Mouse (Mus musculus): ENCODE measurements around the gene E130114P18Rik.

Gene E130114P18Rik

DNA sequence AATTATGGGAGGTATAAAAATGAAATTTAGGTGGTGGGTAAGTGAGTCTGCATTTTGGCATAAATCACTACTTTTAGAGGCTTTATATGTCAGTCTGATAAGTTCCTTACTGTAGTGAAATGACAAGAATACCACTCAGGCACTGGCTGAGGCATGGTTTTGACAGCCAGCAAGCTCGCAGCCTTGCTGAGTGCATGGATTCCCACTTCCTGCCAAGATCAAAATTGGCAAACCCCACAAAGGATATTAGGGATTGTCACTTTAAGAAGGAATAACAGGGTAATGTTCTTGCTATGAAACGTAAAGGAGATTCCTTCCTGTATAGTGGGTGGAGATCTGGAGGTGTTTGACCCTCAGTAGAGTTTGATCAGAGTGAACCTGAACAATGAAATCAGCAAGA is 27.4 kb upstream of the E130114P18Rik start:
- DNase-seq (ENCODE audit: low spot score in 2 of 2) = no peak

DNA sequence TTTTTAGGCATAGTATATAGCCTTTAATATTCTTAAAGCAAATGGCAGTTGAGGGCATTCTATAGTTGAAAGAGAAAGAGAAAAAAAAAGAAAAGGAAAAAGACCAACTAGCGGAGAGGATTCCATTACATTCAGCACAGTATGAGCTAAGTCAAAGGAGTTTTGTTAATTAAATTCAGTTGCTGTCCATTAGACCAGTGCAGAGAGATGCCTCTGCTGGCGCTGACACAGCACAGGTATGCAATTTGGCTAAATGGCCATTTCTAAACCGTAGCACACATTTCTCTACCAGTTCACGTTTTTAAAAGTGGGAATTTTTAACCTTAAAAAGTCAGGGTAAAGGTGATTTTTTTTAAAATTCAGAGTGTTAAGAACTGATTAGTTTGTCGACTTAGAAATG is 26.8 kb upstream of the E130114P18Rik start:
- no peak for DNase-seq (ENCODE audit: low spot score in 2 of 2)

DNA sequence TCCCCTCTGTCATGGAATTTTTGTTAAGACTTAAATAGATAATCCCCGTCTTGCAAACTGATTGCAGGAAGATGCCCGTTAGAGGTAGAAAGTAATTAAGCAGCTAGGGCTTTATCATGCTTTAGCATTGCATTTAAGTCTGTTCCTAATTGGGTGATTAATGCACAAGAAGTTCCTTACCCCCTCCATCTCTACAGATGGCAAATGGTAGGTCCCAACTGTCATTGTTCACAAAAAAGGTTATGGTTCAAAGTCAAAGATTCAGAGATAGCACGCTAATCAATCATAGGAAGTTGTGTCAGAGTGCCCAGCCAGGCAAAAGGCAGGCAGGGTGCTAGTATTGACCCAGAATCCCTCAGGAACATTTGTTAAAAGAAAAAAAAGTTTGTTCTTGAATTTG is 25.9 kb upstream of the E130114P18Rik start:
- DNase-seq (ENCODE audit: low spot score in 2 of 2) = no peak

DNA sequence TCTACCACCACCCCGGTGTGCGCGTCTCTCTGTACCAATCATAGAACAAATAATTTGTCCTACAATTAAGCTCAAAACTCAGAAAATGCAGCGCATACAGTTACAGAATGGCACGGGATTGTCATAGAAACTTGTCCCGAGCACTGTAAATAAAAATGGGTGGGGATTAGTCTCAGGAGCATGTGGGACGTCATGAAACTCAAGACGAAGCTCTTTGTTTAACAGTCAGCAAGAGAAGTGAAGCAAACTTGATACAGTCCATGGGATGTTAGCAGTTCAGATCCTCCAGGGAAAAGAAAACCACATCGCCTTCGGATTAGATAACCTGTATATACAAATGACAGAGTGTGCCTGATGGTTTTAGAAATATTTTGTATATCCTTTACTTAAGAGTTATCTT is 18.6 kb upstream of the E130114P18Rik start:
- no peak for DNase-seq (ENCODE audit: low spot score in 2 of 2)

DNA sequence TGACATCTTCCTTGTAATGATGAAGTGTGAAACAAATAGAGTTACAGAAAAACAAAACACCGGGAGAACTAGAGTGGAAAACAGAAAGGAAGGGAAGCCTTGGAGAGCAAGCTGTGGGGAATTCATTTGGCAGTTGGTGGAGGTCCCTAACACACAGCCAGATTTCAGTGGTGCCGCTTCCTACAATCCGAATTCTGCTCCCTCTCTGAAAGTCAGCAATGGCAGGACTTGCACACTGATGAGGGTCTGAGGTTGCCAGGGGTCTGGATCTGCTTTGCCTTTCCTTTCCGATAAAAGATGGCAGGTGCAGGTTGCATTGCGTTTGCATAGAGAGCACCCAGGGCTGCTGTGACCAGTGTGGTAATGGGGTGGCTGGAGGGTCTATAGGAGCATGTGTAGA is 18.1 kb upstream of the E130114P18Rik start:
- no peak for DNase-seq (ENCODE audit: low spot score in 2 of 2)

DNA sequence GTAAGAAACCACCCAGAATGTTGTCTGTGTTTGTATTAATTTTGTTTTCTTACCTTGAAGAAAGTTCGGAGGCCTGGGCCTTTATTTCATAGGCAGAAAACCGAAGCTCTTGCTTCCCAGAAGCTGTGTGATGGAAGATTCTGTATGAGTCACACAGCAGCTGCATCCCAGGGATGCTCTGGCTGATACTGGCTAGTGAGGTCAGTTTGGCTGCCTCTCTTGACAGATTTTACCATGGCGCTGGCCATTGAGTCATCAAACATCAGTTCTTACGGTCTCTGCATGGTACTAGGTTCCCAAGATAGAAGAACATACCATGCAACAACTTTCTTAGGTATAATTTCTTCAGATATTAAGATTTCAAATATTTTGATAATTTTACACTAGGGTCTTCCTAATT is 17.0 kb upstream of the E130114P18Rik start:
- DNase-seq (ENCODE audit: low spot score in 2 of 2) = no peak

DNA sequence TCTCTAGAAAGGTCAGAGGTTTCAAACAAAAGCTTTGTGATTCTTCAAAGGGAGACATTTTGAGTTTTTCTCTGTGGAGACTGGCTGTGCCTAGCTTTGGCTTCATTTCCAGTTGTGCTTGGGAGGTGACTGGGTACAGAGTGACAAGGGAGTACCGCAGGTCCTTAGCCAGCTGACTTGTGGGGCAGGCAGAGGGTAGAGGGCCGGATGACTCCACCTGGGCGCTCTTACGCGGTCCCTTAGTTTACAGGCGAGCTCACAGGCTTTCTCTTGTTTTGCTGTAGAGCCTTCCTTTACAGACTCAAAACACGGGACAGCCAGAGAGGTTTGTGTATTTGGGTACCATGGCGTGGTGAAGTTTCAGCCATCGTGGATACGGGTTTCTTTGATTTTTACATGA is 16.1 kb upstream of the E130114P18Rik start:
- DNase-seq (ENCODE audit: low spot score in 2 of 2) = no peak

DNA sequence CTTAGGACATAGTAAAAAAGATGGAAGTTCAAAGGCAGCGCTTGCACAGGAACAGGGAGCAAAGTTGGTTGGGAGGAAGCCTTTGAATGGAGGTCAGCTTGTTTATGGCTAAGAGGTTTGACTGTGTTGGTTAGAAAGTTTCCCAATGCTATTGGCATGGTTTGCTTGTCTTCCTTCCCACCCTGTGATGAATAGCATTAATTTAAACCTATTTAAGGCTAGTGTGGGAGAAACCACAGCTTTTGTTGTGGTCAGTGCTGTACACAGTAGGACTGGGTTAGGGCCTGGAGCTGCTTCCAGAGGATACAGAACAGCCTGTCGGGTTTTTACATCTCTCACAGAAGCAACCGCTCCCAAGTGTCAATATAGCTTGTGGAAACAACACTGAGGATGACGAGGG is 10.7 kb upstream of the E130114P18Rik start:
- DNase-seq (ENCODE audit: low spot score in 2 of 2) = no peak

DNA sequence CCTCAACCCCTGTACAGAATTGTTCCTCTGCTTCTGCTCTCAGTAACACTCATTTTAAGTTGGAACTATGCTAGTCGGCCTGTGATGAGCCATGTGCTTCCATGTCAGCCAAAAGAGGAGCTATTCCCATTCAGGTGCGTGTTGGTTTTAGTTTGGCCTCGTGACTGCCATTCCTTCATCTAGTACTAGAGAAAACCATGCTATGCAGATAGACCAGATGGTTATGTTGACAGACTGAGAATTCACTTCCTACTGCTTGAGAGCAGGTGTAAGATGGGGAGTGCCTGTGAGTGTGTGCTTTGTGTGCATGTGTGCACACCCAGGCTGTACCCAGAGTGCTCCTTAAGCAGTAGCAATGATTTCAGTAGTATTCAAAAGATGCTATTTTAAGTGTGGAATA is 9.6 kb upstream of the E130114P18Rik start:
- DNase-seq (ENCODE audit: low spot score in 2 of 2) = no peak

DNA sequence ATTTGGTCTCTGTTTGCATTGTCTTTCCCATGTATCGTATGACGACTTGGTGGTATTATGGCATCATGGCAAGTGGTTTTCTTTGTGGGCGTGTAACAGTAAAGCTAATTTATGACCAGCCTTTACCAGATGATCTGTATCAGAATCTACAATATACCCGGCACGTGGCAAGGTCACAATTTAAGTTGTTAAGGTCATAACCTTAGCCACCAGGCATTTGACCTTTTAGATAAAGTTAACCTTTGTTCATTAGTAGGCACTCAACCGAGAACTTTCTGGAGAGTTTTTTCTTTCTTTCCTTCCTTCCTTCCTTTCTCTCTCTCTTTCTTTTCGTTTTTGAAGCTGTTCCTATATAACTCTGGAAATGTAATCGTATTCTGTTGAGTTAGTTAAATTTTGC is 8.7 kb upstream of the E130114P18Rik start:
- no peak for DNase-seq (ENCODE audit: low spot score in 2 of 2)

DNA sequence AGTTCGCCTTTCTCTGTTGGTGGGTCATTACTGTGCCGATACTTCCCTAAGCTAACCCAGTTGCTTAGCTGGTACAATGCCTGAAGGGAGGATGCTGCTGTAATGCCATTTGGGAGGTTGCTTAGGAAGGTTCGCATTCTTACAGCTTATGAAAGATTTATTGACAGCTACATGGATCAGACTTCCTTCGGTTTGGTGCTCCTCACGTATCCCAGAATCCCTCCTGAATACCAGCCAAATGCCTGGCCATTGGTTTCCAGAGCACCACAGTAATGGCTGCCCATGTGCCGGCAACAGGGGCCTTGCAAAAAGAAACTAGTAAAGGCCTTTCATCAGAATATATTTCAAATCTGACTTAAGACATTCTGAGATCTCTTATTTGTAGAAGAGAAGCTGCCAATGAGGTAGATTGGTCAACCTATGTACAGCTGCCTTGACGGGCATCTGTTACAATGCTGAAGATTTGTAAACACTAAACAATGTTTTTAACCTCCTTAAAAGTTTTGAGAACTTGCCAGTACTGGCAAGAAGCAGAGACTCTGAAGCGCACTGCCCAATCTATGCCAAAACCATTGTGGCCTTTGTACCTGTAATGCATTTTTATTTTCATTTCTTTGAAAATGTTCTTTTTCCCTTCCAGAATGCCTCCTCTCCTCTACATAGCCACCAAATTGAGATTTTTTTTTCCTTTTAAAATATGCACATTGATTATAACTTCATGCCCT is 7.8 kb upstream of the E130114P18Rik start:
- DNase-seq (ENCODE audit: low spot score in 2 of 2) = no peak

DNA sequence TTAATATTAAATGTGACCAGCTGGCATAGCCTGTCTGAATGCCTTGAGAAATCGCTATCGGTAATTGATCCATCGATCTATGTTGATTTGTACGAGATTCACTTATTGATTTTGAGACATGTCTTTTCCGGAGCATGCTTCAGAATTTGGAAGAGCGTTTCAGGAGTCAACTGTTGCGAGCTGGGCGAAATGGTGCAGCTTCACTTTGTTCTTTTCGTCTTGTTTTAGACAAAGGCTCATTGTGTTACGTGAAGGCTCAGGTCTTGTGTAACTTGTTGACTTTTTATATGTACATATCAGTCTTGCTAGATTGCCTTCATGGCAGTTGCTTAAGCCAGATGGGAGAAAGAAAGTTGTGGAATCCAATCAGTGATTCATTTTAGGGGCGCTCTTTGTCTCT is 6.4 kb upstream of the E130114P18Rik start:
- no peak for DNase-seq (ENCODE audit: low spot score in 2 of 2)

DNA sequence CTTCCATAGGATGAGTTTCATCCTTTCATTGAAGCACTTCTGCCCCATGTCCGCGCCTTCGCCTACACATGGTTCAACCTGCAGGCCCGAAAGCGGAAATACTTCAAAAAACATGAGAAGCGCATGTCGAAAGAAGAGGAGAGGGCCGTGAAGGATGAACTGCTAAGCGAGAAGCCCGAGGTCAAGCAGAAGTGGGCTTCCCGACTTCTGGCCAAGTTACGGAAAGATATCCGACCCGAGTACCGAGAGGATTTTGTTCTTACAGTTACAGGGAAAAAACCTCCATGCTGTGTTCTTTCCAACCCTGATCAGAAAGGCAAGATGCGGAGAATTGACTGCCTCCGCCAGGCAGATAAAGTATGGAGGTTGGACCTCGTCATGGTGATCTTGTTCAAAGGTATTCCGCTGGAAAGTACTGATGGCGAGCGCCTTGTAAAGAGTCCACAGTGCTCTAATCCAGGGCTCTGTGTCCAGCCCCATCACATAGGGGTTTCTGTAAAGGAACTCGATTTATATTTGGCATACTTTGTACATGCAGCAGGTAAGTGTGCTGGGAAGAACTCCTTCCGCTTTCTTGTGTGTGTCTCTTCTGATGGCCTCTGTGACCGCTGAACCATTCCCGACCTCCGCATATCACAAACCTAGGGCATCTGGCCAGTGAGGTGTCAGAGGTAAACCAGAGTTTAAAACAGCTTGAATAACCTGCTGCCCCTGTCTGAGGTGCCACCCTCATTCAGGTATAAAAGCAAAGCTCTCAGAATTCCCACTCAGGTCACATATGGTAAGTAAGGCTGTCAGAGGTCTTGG is 5.4 kb upstream of the E130114P18Rik start:
- no peak for DNase-seq (ENCODE audit: low spot score in 2 of 2)

DNA sequence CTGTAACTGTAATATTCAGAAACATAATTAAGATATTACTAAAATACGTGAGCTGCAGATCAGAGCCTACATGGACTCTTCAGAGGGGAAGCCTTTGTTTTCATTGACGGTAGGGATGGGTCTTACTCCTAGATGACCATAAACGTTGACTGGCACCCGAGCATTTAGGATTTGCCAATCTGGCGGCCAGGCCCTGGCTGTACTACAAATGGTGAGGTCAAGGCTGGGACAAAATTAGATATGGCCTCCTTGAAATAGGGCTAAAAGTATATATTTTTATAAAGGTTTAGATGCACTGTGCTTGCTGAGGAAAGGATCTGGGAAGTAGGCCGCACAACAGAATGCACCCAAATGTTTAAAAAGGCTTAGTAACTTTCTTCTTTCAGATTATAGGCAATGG is 4.6 kb upstream of the E130114P18Rik start:
- no peak for DNase-seq (ENCODE audit: low spot score in 2 of 2)

DNA sequence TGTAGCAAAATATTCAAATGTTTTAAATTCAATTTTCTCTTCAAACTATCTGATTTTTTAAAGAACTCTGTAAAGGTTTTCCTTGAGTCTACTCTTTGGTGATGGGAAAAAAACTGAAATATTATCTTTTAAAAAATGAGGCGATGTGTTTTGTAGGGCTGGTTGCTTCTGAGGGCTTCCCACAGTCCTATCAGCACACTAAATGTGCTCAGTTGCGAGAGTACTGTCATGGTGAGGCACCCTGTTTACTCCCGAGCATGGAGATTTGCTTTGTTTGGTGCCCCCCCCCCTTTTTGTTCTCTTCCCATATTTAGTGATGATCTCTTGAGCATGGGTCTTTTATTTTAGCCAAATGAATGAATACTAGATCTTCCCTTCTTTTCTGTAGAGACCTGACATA is 4.2 kb upstream of the E130114P18Rik start:
- DNase-seq (ENCODE audit: low spot score in 2 of 2) = no peak

DNA sequence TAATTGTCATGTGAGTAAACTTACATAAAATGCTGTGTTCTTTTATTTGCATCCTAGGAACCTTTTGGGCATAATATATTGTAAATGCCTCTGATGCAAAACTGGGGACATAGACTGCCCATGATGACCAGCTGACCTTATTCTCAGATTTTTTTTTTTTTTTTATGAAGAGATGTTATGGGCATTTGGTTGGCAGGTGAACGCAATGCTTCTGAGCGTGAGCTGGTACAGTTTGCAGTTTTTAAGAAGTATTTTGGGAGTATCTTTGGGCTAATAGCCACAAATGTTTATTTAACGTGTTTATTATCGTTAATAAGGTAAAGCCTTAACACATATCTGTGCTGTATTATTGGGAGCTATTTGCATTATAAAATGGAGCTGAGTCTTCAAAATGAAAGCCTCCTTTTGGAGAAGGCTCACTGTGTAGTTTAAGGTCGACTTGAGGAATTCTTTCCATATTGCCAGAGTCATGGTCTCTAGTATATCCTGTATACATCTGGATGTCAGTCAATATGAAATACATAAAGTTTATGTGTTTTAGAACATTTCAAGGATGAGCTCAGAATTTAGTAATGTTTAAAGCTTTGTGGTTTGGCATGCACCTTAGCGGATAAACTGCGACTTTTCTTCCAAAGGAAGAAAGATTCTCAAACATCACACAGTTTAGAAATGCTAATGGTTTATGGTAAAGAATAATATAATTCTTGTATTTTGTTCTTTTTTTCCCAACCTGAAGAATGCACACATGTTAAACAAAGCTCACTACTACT is 3.0 kb upstream of the E130114P18Rik start:
- DNase-seq (ENCODE audit: low spot score in 2 of 2) = no peak

DNA sequence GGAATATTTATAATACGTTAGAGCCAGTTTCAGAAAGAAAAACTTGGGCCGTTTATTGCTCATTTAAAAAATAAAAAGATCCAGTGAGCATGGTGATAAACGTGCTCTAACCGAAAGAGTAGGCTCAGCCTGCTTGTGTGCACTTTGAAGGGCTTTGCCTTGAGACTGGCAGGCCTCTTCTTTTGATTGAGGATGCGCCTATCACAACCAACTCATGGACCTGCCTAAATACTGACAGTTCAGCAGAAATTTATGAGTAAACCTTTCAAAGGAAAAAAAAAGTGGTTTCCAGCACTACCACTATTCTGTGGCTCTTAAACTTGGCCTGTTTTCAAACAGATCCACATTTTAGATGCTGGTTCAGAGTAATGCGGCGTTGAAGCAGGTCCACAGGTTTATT is 2.1 kb upstream of the E130114P18Rik start:
- no peak for DNase-seq (ENCODE audit: low spot score in 2 of 2)

DNA sequence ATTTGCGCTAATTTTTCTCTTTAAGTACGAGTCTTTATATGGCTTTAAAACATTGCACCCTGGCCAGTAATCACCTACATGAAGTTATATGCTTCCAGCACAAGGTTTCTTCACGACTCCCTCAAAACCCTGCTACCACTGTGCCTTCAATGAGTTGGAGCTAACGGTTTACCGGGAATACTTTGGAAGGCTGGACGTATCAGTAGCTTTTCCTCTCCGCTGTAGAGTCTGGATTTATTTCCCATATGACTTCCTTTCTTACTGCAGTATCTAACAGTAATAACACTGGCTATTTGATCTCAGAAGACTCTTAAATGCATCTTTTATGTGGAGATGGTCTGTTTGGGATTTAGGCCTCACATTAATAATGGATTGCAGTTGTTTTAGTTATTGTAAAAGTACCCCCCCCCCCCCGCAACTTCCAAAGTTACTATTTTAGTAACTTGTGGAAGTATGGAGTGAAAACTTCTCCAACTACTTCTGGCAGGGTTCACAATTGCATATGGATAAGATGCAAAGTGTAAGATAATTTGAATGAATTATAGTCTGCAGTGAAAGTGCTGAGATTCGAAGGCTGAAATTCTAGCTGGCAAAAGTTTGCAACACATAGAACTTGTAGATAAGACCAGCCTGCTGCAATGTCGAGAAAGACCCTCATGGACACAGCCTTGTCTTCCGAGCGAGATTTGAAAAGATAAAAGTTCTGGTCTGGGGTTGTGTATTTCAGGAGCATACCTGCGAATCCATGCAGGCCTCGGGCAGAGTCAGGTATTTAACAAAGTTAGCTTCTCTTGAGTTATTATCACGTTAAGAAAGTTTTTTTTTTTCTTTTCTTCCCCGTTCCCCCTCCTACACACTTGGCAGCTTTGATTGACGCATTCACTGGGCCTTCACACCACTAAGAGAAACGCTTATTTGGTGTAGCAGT is 1.4 kb upstream of the E130114P18Rik start:
- no peak for DNase-seq (ENCODE audit: low spot score in 2 of 2)

DNA sequence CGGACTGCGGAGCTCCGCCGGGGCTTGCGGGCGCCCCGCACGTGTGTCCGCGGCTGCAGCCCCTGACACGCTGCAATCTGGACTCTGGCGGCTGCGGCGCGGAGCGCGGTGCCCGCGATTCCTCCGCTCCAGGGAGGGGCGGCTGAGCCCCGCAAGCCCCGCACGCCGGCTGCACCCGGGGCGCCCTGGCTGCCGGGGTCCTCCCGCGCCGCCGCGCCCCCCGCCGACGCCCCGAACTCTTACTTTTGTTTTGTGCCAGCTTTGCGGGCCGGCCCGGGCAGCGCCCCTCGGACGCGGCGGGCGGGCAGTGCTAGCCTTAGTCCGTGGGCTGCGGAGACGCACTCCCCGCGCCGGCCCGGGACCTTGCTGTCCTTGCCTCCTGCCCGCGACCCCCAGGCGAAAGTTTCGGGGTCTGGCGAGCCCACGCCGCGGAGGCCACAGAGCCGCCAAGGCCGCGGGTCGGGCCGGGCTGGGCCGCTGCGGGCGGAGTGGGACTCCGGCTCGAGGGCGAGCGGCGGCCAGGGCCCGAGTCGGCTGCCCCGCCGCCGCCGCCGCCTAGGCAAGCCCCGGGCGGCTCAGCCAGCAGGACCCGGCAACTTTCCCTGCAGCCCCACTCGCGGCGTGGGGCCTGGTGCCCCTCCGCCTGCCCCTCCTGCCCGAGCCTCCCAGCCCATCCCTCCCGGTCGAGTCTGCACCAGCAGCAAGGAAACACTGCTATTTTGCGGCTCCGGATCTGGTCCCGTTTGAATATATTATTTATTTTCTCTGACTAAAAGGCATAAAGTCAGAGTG is 529 bp upstream of the E130114P18Rik start:
- no peak for DNase-seq (ENCODE audit: low spot score in 2 of 2)

DNA sequence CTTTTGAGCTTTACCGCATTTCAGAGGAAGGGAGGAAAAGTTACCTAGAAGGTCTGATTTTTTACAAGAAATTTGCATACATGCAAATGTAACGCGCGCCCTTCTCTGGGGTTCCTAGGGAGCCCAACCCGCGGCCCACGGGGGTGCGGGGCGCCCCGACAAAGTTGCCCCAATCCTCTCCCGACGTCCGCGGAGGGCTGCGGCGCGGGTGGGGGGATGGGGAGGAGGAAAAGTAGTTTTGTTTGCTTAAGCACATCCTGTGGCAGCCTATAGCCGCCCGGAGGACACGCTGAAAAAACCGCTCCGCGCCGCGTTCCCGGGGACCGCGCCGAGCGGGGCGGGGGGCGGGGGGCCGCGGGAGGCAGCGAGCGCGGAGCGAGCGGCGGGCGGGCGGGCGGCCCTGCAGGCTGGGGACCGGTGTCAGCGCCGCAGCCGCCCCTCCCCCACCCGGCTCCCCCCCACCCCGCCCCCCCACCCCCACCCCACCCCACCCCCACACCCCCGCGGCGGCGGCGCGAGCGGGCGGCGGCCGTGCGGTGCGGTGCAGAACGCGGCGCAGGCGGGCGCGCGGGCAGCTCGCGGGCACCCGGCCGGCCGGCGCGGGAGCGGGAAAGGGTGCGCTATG is 685 bp downstream of the E130114P18Rik start:
- peak in 1 of 2 experiments; percentile 43 for DNase-seq (ENCODE audit: low spot score in 2 of 2)

Measured in frontal cortex, postnatal 10 days (tissue).